Mouse (Mus musculus): ENCODE data around the gene Gpr19.

Gpr19 gene

GRCm38 (mm10) chr6:134898095-134898965 lies at the start of gene Gpr19:
Gpr19 (minus strand) TSS chr6:134898578.
- peak; percentile 86 to 90 for DNase-seq (ENCODE audit: low spot score in 2 of 2)

DNA sequence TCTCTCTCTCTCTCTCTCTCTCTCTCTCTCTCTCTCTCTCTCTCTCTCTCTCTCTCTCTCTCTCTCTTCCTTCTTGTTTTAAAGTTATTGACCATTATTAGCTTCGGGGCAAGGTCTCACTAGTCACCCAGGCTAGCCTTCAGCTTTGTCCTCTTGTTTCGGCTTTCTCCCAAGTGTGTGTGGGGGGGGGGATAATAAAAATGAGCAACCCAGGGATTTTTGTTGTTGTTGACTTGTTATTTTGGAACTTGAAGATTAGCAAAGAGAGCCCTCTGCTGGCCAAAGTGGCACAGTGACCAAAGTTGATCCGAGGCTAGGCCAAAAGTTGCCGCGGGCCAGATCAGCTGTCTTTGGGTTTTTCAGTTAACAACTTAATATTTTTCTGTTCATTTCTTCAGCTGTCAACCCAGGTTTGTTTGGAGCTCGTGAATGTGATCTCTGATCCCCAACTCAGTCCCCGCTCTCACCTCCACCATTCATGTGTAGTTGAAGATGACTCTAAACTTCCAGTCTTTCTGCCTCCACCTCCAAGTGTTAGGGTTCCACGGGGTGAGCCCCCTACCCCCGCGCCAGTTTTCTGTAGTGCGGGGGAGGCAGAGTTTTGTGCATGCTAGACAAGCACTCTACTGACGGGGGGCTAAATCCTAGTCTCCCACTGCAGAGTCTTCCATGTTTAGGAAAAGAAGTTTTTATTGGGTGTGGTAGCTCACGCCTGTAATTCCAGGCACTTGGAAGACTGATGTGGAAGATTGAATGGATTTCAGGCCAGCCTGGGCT lies 49.1 kb upstream of the Gpr19 start:
- peak; percentile 50 to 76 for DNase-seq (ENCODE audit: low spot score in 2 of 2)

DNA sequence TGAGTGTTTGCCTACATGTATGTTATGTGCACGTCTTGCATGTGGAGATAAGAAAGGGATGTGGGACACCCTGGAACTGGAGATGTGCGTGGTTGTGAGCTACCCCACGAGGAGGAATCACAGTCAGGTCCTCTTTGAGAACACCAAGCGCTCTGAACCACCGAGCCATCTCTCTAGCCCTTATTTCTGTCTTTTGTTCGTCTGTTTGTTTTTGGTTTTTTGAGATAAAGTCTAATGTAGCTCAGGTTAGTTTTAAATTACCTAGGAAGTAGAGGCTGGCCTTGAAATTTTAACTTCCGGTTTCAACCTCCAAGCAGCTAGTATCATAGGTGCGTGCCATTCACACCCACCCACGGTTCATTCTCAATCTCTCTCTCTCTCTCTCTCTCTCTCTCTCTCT lies 48.5 kb upstream of the Gpr19 start:
- no peak for DNase-seq (ENCODE audit: low spot score in 2 of 2)

DNA sequence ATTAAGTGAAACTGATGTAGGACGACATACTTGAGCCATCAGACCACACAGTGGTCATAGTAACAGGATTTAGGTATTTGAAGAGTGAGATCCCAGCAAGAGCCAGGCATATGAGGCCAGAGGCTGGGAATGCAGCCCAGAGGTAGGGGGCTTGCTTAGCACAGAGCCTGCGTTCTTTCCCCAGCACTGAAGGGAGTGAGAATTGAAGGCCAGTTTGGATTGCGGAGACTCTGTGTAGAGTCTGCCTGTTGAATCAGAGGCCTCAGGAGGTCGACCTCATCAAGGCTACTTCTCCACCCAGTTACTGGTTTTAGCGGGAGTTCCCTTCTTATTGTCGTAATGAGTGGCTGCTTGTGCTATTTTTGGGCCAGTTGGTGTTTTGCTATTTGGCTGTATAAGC lies 47.7 kb upstream of the Gpr19 start:
- DNase-seq (ENCODE audit: low spot score in 2 of 2) = no peak

DNA sequence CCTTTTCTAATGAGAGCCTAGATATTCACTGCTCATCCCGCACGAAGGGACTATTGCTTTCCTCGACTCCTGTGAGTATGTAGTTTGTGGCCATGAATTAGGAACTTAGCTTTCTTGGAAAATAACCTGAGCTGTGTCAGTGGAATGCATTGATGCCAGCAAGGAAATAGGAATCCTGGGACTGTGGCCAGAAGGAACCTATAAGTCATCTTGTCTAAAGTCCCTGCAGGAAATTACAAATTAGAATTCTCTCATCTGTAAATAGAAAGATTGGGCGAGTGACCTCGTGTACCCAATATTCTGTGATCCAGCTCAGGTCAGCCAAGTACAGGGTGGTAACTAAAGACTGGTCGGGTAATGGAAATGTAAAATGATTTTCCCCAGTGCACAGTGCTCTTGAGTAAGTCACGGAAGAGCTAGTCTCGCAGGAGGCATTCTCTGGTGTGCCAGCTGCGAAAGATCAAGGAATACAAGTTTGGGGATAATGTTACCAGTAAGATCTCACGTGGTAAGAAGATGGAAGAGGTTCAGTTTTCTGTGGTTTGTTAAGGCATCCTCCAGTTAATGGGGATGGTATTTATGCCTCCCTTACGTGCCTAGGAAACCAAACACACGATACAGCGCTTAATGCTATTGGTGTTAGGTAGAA lies 45.5 kb upstream of the Gpr19 start:
- DNase-seq (ENCODE audit: low spot score in 2 of 2) = no peak

- DNase-seq (ENCODE audit: low spot score in 2 of 2) = no peak
These were observed 41.4 kb upstream of the Gpr19 start for GRCm38 (mm10) chr6:134939781-134940180.

- DNase-seq (ENCODE audit: low spot score in 2 of 2) = no peak
These were observed 35.9 kb upstream of the Gpr19 start for GRCm38 (mm10) chr6:134934305-134934704.

GRCm38 (mm10) chr6:134933207-134933558 lies 34.8 kb upstream of the Gpr19 start:
- no peak for DNase-seq (ENCODE audit: low spot score in 2 of 2)

- DNase-seq (ENCODE audit: low spot score in 2 of 2) = no peak
These were observed 34.3 kb upstream of the Gpr19 start for GRCm38 (mm10) chr6:134932486-134933206.

GRCm38 (mm10) chr6:134931146-134931545 lies 32.8 kb upstream of the Gpr19 start:
- DNase-seq (ENCODE audit: low spot score in 2 of 2) = no peak

DNA sequence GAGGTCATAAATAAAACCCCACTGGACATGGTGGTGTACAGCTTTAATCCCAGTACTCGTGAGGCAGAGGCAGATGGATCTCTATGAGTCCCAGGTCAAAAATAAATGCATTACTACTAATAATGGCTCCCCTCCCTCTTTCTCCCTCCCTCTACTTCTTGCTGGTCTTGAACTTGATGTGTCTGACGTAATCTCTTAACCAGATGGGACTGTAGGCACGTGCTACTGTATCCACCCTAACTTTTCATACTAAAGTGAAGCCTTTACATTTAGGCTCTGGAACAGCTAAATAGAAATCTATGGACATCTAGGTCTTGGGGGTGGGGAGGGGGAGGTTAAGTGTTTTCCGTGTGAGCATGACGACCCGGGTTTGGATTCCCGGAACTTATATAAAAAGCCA lies 32.0 kb upstream of the Gpr19 start:
- no peak for DNase-seq (ENCODE audit: low spot score in 2 of 2)

DNA sequence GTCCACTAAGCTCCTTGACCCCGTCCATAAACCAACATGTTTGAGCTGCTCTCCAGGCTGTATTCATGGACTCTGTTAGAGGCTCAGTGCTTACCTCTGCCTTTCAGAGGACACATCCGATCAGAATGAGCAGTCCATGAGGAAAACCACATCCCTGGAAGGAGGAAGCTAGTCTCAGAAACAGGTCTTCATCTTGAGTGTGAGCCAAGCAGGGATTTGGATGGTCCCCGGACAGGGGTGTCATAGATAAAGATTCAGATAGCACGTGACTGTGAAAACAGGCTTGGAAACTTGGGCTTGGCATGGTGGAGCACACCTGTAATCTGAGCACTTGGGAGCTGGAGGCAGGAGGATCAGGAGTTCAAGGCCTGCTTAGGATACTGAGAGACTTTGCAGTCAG lies 31.5 kb upstream of the Gpr19 start:
- DNase-seq (ENCODE audit: low spot score in 2 of 2) = no peak

GRCm38 (mm10) chr6:134928889-134929310 lies 30.5 kb upstream of the Gpr19 start:
- no peak for DNase-seq (ENCODE audit: low spot score in 2 of 2)

DNA sequence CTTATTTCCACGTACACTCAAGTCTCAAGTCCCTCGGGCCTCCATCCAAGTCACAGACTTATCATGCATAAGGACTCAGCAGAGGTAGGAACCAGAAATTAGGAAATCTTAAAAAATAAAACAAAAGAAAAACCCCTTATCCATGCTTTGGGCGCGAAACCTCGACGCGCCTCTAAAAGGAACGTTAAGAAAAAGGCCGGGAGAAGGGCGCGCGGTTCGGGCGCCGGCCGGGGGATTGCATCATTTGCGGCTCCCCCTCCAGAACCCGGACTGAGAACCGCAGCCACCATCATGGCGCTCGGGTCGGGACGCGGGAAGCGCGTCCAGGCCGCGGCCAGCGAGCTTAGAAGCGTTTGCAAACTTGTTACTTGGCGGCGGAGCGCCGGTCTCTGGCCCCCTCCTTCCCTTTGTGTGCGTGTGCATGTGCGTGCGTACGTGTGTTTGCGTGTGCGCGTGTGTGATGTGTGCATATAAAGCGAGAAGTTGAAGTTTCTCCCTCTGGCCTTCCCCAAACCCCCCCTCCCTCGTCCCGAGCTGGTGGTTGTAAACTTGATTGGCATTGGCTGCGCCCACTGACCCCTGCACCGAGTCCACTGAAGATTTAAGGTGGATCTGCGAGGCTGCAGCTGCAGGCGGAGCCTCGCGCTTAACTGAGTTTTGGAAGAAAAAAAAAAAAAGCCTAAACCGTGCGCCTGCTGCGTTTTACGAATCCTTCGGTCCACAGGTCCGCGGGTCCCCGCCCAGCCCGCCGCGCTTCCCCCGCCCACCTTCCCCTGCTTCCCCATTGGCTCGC lies 29.9 kb upstream of the Gpr19 start:
- DNase-seq (ENCODE audit: low spot score in 2 of 2) = peak; percentile 78 to 87

GRCm38 (mm10) chr6:134927595-134928095 lies 29.3 kb upstream of the Gpr19 start:
- no peak for DNase-seq (ENCODE audit: low spot score in 2 of 2)

GRCm38 (mm10) chr6:134926803-134927594 lies 28.6 kb upstream of the Gpr19 start:
- peak; percentile 48 to 55 for DNase-seq (ENCODE audit: low spot score in 2 of 2)

DNA sequence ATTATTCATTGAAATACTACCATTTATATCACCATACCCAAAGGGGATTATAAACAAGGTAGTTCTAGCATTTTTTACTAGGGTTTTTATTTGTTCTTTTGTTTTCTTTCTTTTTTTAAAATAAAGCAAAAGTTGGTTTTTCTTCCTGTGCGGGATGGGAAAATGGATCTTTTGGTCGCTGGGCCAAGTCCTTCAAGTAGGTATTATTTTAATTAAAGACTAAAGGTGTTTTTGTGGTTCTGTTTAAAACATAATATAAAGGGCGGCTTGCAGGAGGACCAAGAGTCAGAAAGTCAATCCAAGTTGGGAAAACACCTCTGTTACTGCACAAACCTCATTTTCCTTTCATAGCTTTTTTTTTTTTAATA lies 27.9 kb upstream of the Gpr19 start:
- DNase-seq (ENCODE audit: low spot score in 2 of 2) = no peak

GRCm38 (mm10) chr6:134925673-134926337 lies 27.4 kb upstream of the Gpr19 start:
- DNase-seq (ENCODE audit: low spot score in 2 of 2) = no peak

DNA sequence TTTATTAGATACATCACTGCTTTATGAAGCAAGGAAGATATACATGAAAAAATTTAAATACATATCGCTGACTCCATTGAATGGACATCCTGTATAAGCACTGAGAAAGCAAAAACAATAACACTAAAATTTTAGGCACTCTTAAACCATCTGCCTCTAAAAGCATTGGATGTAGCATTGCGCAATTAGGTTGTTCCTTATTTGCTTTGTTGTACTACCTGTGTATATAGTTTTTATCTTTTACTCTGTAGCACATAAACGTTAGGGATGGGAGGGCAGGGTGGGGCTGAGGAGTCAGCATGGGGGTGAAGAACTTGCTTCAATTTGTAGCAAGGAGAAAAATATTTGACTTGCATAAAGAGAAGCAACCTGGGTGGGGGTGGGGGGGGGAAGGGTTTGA lies 25.9 kb upstream of the Gpr19 start:
- no peak for DNase-seq (ENCODE audit: low spot score in 2 of 2)
